Mouse (Mus musculus) limb, embryonic 15.5 days (tissue): Measurements from ENCODE around the gene Tagap1. TPM values are rescaled to one million over a fixed set of nuclear protein-coding genes. Genes with fewer than 3 reads are reported as not detected.
"Not testable (repeated sequence)": the region's sequence is repeated elsewhere in the genome, so short reads cannot be mapped to it uniquely, and the experiment has no call there.

Experiments used
- ATAC-seq: fragments of 200-750 bp; cut with Nextera tagmentation; 2 replicates; pipeline ENCODE4 v1.8.0; 2017; ENCODE audit warnings: low read depth, moderate TSS enrichment; ENCODE audit not compliant: insufficient number of reproducible peaks, low FRiP score, low TSS enrichment
- H3K27ac ChIP-seq: fragments of 300-500 bp; sonication (generic); 2 replicates; pipeline ENCODE4 v1.5.1; 2015; ENCODE audit warnings: moderate library complexity, mild to moderate bottlenecking, inconsistent platforms
- H3K27me3 ChIP-seq: fragments of 300-500 bp; sonication (generic); 2 replicates; pipeline ENCODE4 v1.6.1; 2015; ENCODE audit warnings: inconsistent platforms
- H3K36me3 ChIP-seq: fragments of 300-500 bp; sonication (generic); 2 replicates; pipeline ENCODE4 v1.6.1; 2015; ENCODE audit warnings: inconsistent platforms
- H3K4me1 ChIP-seq: fragments of 300-500 bp; sonication (generic); 2 replicates; pipeline ENCODE4 v1.6.1; 2015; ENCODE audit warnings: inconsistent platforms
- H3K4me2 ChIP-seq: fragments of 300-500 bp; sonication (generic); 2 replicates; pipeline ENCODE4 v1.6.1; 2015; ENCODE audit warnings: mild to moderate bottlenecking, inconsistent platforms
- H3K4me3 ChIP-seq: fragments of 300-500 bp; sonication (generic); 2 replicates; pipeline ENCODE4 v1.5.1; 2015; ENCODE audit warnings: mild to moderate bottlenecking, inconsistent platforms
- H3K9ac ChIP-seq: fragments of 300-500 bp; sonication (generic); 2 replicates; pipeline ENCODE4 v1.6.1; 2015; ENCODE audit warnings: inconsistent platforms
- H3K9me3 ChIP-seq: fragments of 300-500 bp; sonication (generic); 2 replicates; pipeline ENCODE4 v1.6.1; 2016; ENCODE audit warnings: inconsistent platforms
- WGBS: fragments of 180-500 bp; shearing (Covaris S2); methylation state at CpG from one replicate; pipeline ENCODE4 v1.1.7; 2015; 5-methylcytosine and 5-hydroxymethylcytosine counted together
- polyA plus RNA-seq: library from polyadenylated mRNA; unstranded; fragments of >200 nt; fragmentation: Nextera tagmentation; extraction: Ambion mirVana; gene quantifications from 2 replicates; pipeline ENCODE4 v1.2.1, GENCODE M21; 2015

Tagap1 gene
- polyA plus RNA-seq, 1 experiment from 2014 or later: 44.6 TPM

- H3K36me3 ChIP-seq, H3K4me1 ChIP-seq, H3K27ac ChIP-seq, H3K9me3 ChIP-seq, H3K9ac ChIP-seq, ATAC-seq, H3K27me3 ChIP-seq: not testable (repeated sequence)
- 5% methylated on average over 5 of the region's 5 CpGs for WGBS
- peak overlapping the region; percentile 64 for H3K4me2 ChIP-seq
- peak overlapping the region; percentile 50 for H3K4me3 ChIP-seq
Measured at GRCm38 (mm10) chr17:6979380-6979779, 18.4 kb upstream of the Tagap1 start.

GRCm38 (mm10) chr17:6978287-6979248, 17.6 kb upstream of the Tagap1 start, which contains the start of gene Gm49721:
Gene Gm49721 (plus strand): TSS chr17:6978904.
- Histone ChIP-seq H3K9ac (peak within 1 kb of the TSS; percentile 51; the same call in 1 of the 2 replicates), H3K4me2 (peak within 1 kb of the TSS; percentile 64), H3K4me3 (peak within 1 kb of the TSS; percentile 50)
- H3K27me3 ChIP-seq, H3K9me3 ChIP-seq, H3K27ac ChIP-seq, H3K4me1 ChIP-seq, H3K36me3 ChIP-seq: not testable (repeated sequence)
- WGBS: 2% methylated on average over 35 of the region's 68 CpGs
- ATAC-seq: peak; percentile 96

- not testable (repeated sequence) for H3K27ac ChIP-seq, H3K27me3 ChIP-seq, H3K36me3 ChIP-seq, ATAC-seq, H3K9me3 ChIP-seq, H3K9ac ChIP-seq, H3K4me1 ChIP-seq, H3K4me2 ChIP-seq, H3K4me3 ChIP-seq
- WGBS: 68% methylated on average over 3 of the region's 3 CpGs
Measured at GRCm38 (mm10) chr17:6974985-6975384, 14.0 kb upstream of the Tagap1 start.

- H3K4me2 ChIP-seq, H3K27me3 ChIP-seq, H3K36me3 ChIP-seq, H3K9me3 ChIP-seq, ATAC-seq, H3K27ac ChIP-seq, H3K9ac ChIP-seq, H3K4me1 ChIP-seq, H3K4me3 ChIP-seq: not testable (repeated sequence)
- WGBS: 54% methylated on average over 4 of the region's 4 CpGs
Measured at GRCm38 (mm10) chr17:6972836-6973396, 12.0 kb upstream of the Tagap1 start.

- not testable (repeated sequence) for H3K4me2 ChIP-seq, H3K4me3 ChIP-seq, H3K27ac ChIP-seq, H3K9ac ChIP-seq, H3K27me3 ChIP-seq, H3K4me1 ChIP-seq, H3K36me3 ChIP-seq, H3K9me3 ChIP-seq, ATAC-seq
- 74% methylated on average over 8 of the region's 8 CpGs for WGBS
Measured at GRCm38 (mm10) chr17:6971238-6971637, 10.3 kb upstream of the Tagap1 start.

- not testable (repeated sequence) for H3K4me1 ChIP-seq, H3K9ac ChIP-seq, H3K4me2 ChIP-seq, ATAC-seq, H3K4me3 ChIP-seq, H3K27me3 ChIP-seq, H3K27ac ChIP-seq, H3K9me3 ChIP-seq, H3K36me3 ChIP-seq
- 100% methylated on average over 1 of the region's 8 CpGs for WGBS
Measured at GRCm38 (mm10) chr17:6970334-6970733, 9.4 kb upstream of the Tagap1 start, which contains the start of gene Rnaset2b. Gene Rnaset2b (plus strand): TSS chr17:6970634.

GRCm38 (mm10) chr17:6967673-6968072, 6.7 kb upstream of the Tagap1 start:
- H3K9me3 ChIP-seq, ATAC-seq, H3K4me3 ChIP-seq, H3K27me3 ChIP-seq, H3K27ac ChIP-seq, H3K9ac ChIP-seq, H3K36me3 ChIP-seq, H3K4me1 ChIP-seq, H3K4me2 ChIP-seq: not testable (repeated sequence)
- WGBS: 83% methylated on average over 1 of the region's 1 CpGs

GRCm38 (mm10) chr17:6965364-6965763, 4.4 kb upstream of the Tagap1 start:
- H3K4me1 ChIP-seq, H3K27ac ChIP-seq, ATAC-seq, H3K4me3 ChIP-seq, H3K4me2 ChIP-seq, H3K9me3 ChIP-seq, H3K36me3 ChIP-seq, H3K27me3 ChIP-seq, H3K9ac ChIP-seq: not testable (repeated sequence)
- WGBS: 21% methylated on average over 6 of the region's 6 CpGs

- 56% methylated on average over 4 of the region's 4 CpGs for WGBS
- H3K4me3 ChIP-seq, H3K9me3 ChIP-seq, H3K36me3 ChIP-seq, H3K4me2 ChIP-seq, H3K27me3 ChIP-seq, H3K9ac ChIP-seq, ATAC-seq, H3K4me1 ChIP-seq, H3K27ac ChIP-seq: not testable (repeated sequence)
Measured at GRCm38 (mm10) chr17:6962936-6963335, 2.0 kb upstream of the Tagap1 start.

GRCm38 (mm10) chr17:6962339-6962738, 1.4 kb upstream of the Tagap1 start:
- H3K4me3 ChIP-seq, H3K4me1 ChIP-seq, ATAC-seq, H3K36me3 ChIP-seq, H3K27ac ChIP-seq, H3K4me2 ChIP-seq, H3K27me3 ChIP-seq, H3K9me3 ChIP-seq, H3K9ac ChIP-seq: not testable (repeated sequence)
- WGBS: 82% methylated on average over 4 of the region's 6 CpGs

- under 1% methylated on average over 22 of the region's 48 CpGs for WGBS
- peak; percentile 96 for ATAC-seq
- H3K4me1 ChIP-seq, H3K27me3 ChIP-seq, H3K9ac ChIP-seq, H3K27ac ChIP-seq, H3K36me3 ChIP-seq, H3K9me3 ChIP-seq: not testable (repeated sequence)
- H3K4me2 ChIP-seq: peak overlapping the region; percentile 40
- peak overlapping the region; percentile 49 for H3K4me3 ChIP-seq
Measured at GRCm38 (mm10) chr17:6961181-6962000, 435 bp upstream of the Tagap1 start.

- H3K27ac ChIP-seq, ATAC-seq, H3K27me3 ChIP-seq, H3K9me3 ChIP-seq, H3K9ac ChIP-seq, H3K4me1 ChIP-seq, H3K36me3 ChIP-seq: not testable (repeated sequence)
- peak overlapping the region; percentile 36 for H3K4me2 ChIP-seq
- peak overlapping the region; percentile 49 for H3K4me3 ChIP-seq
- WGBS: under 1% methylated on average over 12 of the region's 12 CpGs
Measured at GRCm38 (mm10) chr17:6960349-6960748, 607 bp downstream of the Tagap1 start.
